Mouse (Mus musculus): ENCODE measurements around the gene 4930562C15Rik. TPM values are rescaled to one million over a fixed set of nuclear protein-coding genes. Genes with fewer than 3 reads are reported as not detected.

Gene 4930562C15Rik
- polyA plus RNA-seq, 1 experiment, result 1.7 TPM

DNA sequence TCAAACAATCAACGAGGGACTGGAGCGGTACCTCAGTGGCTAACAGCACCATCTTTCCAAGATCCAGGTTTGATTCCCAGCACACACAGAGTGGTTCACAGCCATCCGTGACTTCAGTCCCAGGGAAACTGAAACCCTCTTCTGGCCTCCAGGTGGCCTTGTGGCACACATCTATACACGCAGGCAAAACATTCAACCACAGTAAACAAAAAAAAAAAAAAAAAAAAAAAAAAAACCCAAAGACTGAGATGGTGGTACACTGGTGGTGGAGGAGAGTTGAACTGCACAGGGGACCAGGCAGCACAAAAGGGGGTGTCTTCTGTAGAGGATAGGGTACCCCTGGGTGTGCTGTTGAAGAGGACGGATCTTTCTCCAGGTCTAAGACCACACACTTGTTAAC, 35.3 kb downstream of the 4930562C15Rik start:
- WGBS, result 82% methylated on average over 5 of the region's 5 CpGs
- TF ChIP-seq POLR2A (IDR thresholded peaks at IDR 0.05; ENCODE audit: borderline replicate concordance, control insufficient read depth, low read depth, low read length) (no peak), CTCF (IDR thresholded peaks at IDR 0.05; ENCODE audit: control insufficient read depth, insufficient read depth, low read length) (no peak)

DNA sequence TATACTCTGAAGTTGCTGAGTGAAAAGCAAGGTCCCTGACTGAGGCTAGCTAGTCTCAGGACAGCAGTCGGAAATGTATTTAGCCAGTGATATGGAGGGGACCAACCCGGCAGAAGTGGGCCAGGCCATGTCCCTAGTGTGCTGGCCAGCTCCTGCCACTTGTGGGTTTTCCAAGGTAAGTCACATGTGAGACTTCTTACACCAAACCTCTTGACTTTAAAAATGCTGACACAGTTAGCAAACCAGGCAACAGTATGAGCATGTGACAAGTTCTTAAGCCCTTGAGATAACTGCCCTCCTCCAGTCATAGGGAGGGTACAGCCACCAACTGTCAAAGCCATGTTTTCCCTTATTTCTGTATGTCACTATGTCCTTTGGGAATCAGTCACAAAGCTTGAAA, 36.7 kb downstream of the 4930562C15Rik start:
- 91% methylated on average over 2 of the region's 2 CpGs for WGBS
- TF ChIP-seq CTCF (IDR thresholded peaks at IDR 0.05; ENCODE audit: control insufficient read depth, insufficient read depth, low read length), result no peak
- TF ChIP-seq POLR2A (IDR thresholded peaks at IDR 0.05; ENCODE audit: borderline replicate concordance, control insufficient read depth, low read depth, low read length), result no peak
- peaks cover 2% of the 10 kb centered on the region; the same call in 1 of the 2 replicates for H3K4me1 ChIP-seq (ENCODE audit: control insufficient read depth, insufficient read depth, low read length)
- no peak overlapping the region for H3K27ac ChIP-seq (ENCODE audit: control insufficient read depth, insufficient read depth, low read depth, low read length, poor library complexity)
- no peak overlapping the region for H3K4me3 ChIP-seq (replicated peaks; ENCODE audit: control insufficient read depth, low read depth, low read length)

More for the DNA sequence above, 35.3 kb downstream of the 4930562C15Rik start:
- H3K27ac ChIP-seq (ENCODE audit: control insufficient read depth, insufficient read depth, low read depth, low read length, poor library complexity), result no peak overlapping the region
- H3K4me3 ChIP-seq (replicated peaks; ENCODE audit: control insufficient read depth, low read depth, low read length), result no peak overlapping the region
- no peaks in the 10 kb centered on the region for H3K4me1 ChIP-seq (ENCODE audit: control insufficient read depth, insufficient read depth, low read length)

DNA sequence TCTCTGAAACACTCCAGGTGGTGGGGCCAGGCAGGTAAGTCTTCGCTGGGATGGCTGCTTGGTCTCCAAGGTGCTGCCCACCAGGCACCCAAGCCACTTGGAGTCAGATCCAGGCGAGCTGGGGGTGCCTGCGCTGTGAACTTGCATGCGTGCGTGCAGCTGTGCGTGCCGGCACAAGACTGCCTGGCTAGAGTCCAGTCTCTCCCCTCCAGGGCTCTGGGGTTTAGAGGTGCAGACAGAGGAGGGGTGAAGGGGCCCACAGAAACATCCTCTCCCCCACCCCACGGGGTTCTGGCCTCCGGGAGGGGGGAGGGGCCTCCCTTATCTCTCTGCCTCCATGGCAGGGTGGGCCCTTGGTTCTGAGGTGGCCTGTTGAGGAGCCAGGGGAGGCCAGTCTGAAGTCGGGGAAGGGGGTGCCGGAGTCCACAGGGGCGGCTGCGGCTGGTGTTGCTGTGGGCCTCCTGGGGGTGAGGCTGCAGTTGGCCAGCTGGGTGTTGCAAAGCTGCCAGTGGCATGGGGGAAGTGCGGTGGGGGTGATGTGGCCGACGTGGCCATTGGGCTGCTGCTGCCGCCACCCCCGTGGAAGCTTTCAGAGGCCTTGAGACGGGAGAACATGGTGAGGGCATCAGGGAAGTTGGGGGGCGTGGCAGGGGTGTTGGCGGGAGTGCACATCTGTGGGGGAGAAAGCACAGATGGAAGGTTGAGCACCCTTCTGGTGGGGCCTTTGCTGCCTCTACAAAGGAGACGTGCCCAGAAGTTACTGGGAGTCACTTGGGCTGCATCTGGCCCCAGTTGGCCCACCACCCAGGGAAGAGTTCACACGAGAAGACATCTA, 40.2 kb downstream of the 4930562C15Rik start:
- H3K4me3 ChIP-seq (replicated peaks; ENCODE audit: control insufficient read depth, low read depth, low read length), result no peak overlapping the region
- TF ChIP-seq POLR2A (IDR thresholded peaks at IDR 0.05; ENCODE audit: borderline replicate concordance, control insufficient read depth, low read depth, low read length), result no peak
- TF ChIP-seq CTCF (IDR thresholded peaks at IDR 0.05; ENCODE audit: control insufficient read depth, insufficient read depth, low read length), result no peak
- 49% methylated on average over 23 of the region's 23 CpGs for WGBS
- H3K4me1 ChIP-seq (ENCODE audit: control insufficient read depth, insufficient read depth, low read length), result peaks cover 5% of the 10 kb centered on the region
- H3K27ac ChIP-seq (ENCODE audit: control insufficient read depth, insufficient read depth, low read depth, low read length, poor library complexity), result no peak overlapping the region

GRCm38 (mm10) chr16:4876033-4876680, 40.9 kb downstream of the 4930562C15Rik start:
- no peak overlapping the region for H3K4me3 ChIP-seq (replicated peaks; ENCODE audit: control insufficient read depth, low read depth, low read length)
- no peak overlapping the region for H3K27ac ChIP-seq (ENCODE audit: control insufficient read depth, insufficient read depth, low read depth, low read length, poor library complexity)
- no peak for TF ChIP-seq CTCF (IDR thresholded peaks at IDR 0.05; ENCODE audit: control insufficient read depth, insufficient read depth, low read length)
- no peak for TF ChIP-seq POLR2A (IDR thresholded peaks at IDR 0.05; ENCODE audit: borderline replicate concordance, control insufficient read depth, low read depth, low read length)
- WGBS, result 54% methylated on average over 8 of the region's 8 CpGs
- peaks cover 5% of the 10 kb centered on the region for H3K4me1 ChIP-seq (ENCODE audit: control insufficient read depth, insufficient read depth, low read length)

DNA sequence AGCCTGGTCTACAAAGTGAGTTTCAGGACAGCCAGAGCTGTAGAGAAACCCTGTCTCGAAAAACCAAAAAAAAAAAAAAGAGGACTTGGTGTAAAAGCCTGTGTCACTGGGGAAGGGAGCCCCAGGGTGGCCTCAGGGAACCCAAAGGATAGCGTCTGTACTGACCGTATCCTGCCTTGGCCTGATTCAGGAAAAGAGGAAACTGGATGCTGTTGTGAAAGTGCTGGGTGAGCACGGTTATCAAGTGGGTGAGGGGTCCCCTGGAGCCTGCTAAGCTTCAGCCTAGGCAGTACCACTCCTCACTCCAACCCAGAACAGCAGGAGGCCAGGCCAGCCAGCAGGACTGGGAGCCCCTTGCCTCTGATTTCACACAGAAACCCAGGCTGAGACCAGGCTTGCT, 42.0 kb downstream of the 4930562C15Rik start:
- 38% methylated on average over 4 of the region's 4 CpGs for WGBS
- Histone ChIP-seq H3K4me3 (replicated peaks; ENCODE audit: control insufficient read depth, low read depth, low read length) (no peak overlapping the region), H3K27ac (ENCODE audit: control insufficient read depth, insufficient read depth, low read depth, low read length, poor library complexity) (no peak overlapping the region; the same call in 1 of the 2 replicates), H3K4me1 (ENCODE audit: control insufficient read depth, insufficient read depth, low read length) (peaks cover 7% of the 10 kb centered on the region)
- TF ChIP-seq CTCF (IDR thresholded peaks at IDR 0.05; ENCODE audit: control insufficient read depth, insufficient read depth, low read length) (no peak), POLR2A (IDR thresholded peaks at IDR 0.05; ENCODE audit: borderline replicate concordance, control insufficient read depth, low read depth, low read length) (no peak)

DNA sequence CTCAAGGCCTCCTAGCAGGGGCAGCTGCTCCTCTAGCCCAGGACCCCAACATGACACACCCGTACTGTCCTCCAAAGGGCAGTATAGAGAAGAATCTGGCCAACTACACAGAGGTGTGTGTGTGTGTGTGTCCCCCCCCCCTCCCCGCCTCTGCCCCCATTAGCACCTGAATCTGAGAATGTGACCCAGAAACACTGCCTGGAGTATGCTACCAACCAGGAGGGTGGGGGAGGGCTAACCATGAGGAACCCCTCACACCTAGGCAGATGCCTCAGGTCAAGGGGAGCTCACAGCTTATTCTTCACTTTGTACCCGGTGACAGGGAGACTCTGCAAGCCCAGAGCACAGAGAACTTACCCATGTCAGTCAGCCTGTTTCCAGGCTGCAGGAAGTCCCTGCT, 42.5 kb downstream of the 4930562C15Rik start:
- Histone ChIP-seq H3K4me1 (ENCODE audit: control insufficient read depth, insufficient read depth, low read length) (peaks cover 7% of the 10 kb centered on the region), H3K27ac (ENCODE audit: control insufficient read depth, insufficient read depth, low read depth, low read length, poor library complexity) (peak overlapping the region; percentile 63; the same call in 1 of the 2 replicates), H3K4me3 (replicated peaks; ENCODE audit: control insufficient read depth, low read depth, low read length) (peak overlapping the region; percentile 98)
- TF ChIP-seq POLR2A (IDR thresholded peaks at IDR 0.05; ENCODE audit: borderline replicate concordance, control insufficient read depth, low read depth, low read length) (no peak), CTCF (IDR thresholded peaks at IDR 0.05; ENCODE audit: control insufficient read depth, insufficient read depth, low read length) (no peak)
- WGBS, result 57% methylated on average over 3 of the region's 3 CpGs

- H3K4me1 ChIP-seq (ENCODE audit: control insufficient read depth, insufficient read depth, low read length), result peaks cover 7% of the 10 kb centered on the region
- peak overlapping the region; percentile 63; the same call in 1 of the 2 replicates for H3K27ac ChIP-seq (ENCODE audit: control insufficient read depth, insufficient read depth, low read depth, low read length, poor library complexity)
- TF ChIP-seq CTCF (IDR thresholded peaks at IDR 0.05; ENCODE audit: control insufficient read depth, insufficient read depth, low read length) (no peak), POLR2A (IDR thresholded peaks at IDR 0.05; ENCODE audit: borderline replicate concordance, control insufficient read depth, low read depth, low read length) (0 out of 2 replicates have a peak, but pooled peaks have one; percentile 17)
- H3K4me3 ChIP-seq (replicated peaks; ENCODE audit: control insufficient read depth, low read depth, low read length), result peak overlapping the region; percentile 98
- WGBS, result 6% methylated on average over 5 of the region's 5 CpGs
Measured at GRCm38 (mm10) chr16:4878192-4878885, 43.1 kb downstream of the 4930562C15Rik start.

All from bone marrow, adult 2 months (tissue).